Mouse (Mus musculus) neural tube, embryonic 11.5 days (tissue): ENCODE results near the gene Khdc3. TPM values are rescaled to one million over a fixed set of nuclear protein-coding genes. Genes with fewer than 3 reads are reported as not detected.
"Not testable (repeated sequence)": the region's sequence is repeated elsewhere in the genome, so short reads cannot be mapped to it uniquely, and the experiment has no call there.

Source experiments
- ATAC-seq: fragments of 200-750 bp; cut with Nextera tagmentation; 2 replicates; pipeline ENCODE4 v1.8.0; 2017; ENCODE audit warnings: moderate number of reproducible peaks, mild to moderate bottlenecking, moderate TSS enrichment, moderate library complexity; ENCODE audit not compliant: insufficient read depth, low FRiP score, low TSS enrichment
- DNase-seq: peaks from one replicate; pipeline ENCODE4 v3.0.0-alpha.2; 2015; ENCODE audit warnings: low spot score
- H3K27ac ChIP-seq: fragments of 300-500 bp; sonication (generic); 2 replicates; pipeline ENCODE4 v1.5.1; 2014; ENCODE audit warnings: low read depth, mild to moderate bottlenecking, low read length
- H3K27me3 ChIP-seq: fragments of 300-500 bp; sonication (generic); 2 replicates; pipeline ENCODE4 v1.6.1; 2014; ENCODE audit warnings: mild to moderate bottlenecking, low read length, mixed read lengths; ENCODE audit not compliant: control insufficient read depth, insufficient read depth
- H3K36me3 ChIP-seq: fragments of 300-500 bp; sonication (generic); 2 replicates; pipeline ENCODE4 v1.6.1; 2014; ENCODE audit warnings: mild to moderate bottlenecking, low read length, moderate library complexity, mixed read lengths; ENCODE audit not compliant: control insufficient read depth, insufficient read depth
- H3K4me1 ChIP-seq: fragments of 300-500 bp; sonication (generic); 2 replicates; pipeline ENCODE4 v1.6.1; 2014; ENCODE audit warnings: low read length, mixed read lengths; ENCODE audit not compliant: control insufficient read depth, insufficient read depth
- H3K4me2 ChIP-seq: fragments of 300-500 bp; sonication (generic); 2 replicates; pipeline ENCODE4 v1.6.1; 2014; ENCODE audit warnings: low read depth, mild to moderate bottlenecking, moderate library complexity
- H3K4me3 ChIP-seq: fragments of 300-500 bp; sonication (generic); 2 replicates; pipeline ENCODE4 v1.5.1; 2014; ENCODE audit warnings: low read depth, low read length
- H3K9ac ChIP-seq: fragments of 300-500 bp; sonication (generic); 2 replicates; pipeline ENCODE4 v1.6.1; 2014; ENCODE audit warnings: mild to moderate bottlenecking, low read length
- H3K9me3 ChIP-seq: fragments of 300-500 bp; sonication (generic); 2 replicates; pipeline ENCODE4 v1.6.1; 2016; ENCODE audit warnings: low read length; ENCODE audit not compliant: control insufficient read depth
- WGBS: fragments of 180-500 bp; shearing (Covaris S2); extraction: QIAGEN DNeasy Blood & Tissue Kit; methylation state at CpG from one replicate; pipeline ENCODE4 v1.1.7; 2014; 5-methylcytosine and 5-hydroxymethylcytosine counted together
- polyA plus RNA-seq: library from polyadenylated mRNA; unstranded; fragments of >200 nt; fragmentation: Nextera tagmentation; extraction: Ambion mirVana; gene quantifications from 2 replicates; pipeline ENCODE4 v1.2.1, GENCODE M21; 2014

Khdc3 gene
- polyA plus RNA-seq, 1 experiment from 2014 or later: not detected

DNA sequence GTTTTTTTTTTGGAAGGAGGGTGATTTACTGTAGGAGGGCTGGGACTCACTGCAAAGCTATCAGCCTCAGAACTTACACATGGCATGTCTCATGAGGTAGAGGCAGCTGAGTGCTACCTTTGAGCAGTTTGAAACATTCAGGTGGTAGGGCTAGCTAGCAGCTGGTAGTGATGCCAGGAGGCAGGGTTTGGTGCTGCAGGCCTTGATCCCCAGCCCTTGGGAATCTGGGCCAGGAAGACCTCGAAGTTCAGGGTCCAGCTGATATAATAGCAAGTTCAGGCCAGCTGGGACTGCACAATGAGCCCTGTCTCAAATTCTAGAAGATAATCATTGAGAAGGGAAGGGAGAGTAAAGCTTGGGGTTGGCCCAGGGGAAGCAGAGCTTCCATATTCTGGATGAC is 3.5 kb downstream of the Khdc3 start:
- Histone ChIP-seq H3K27ac (no peak overlapping the region), H3K27me3 (peaks cover 4% of the 10 kb centered on the region; the same call in 1 of the 2 replicates), H3K9ac (no peak overlapping the region), H3K9me3 (no peaks in the 10 kb centered on the region), H3K36me3 (no peaks in the 10 kb centered on the region), H3K4me2 (no peak overlapping the region), H3K4me3 (no peak overlapping the region), H3K4me1 (no peaks in the 10 kb centered on the region)
- DNase-seq: no peak
- 62% methylated on average over 1 of the region's 1 CpGs for WGBS
- ATAC-seq: no peak

DNA sequence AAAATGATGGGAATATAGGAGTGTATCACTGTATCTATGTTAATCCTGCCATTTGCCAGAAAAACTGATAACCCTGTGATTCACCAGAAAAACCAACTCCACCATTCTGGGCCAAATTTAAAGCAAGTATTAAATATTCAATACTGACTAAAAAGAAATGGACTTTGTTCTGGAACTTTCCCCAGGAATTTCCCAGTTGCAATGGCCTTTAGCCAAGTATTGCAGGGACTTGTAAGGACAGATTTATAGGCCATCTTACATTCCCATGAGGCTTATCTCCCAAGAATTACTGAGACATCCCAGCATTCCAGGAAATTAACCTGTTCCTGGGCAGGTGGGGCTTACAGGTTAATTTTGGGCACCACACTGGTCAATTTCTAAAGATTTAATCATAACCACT is 4.1 kb downstream of the Khdc3 start:
- Histone ChIP-seq H3K27ac (no peak overlapping the region), H3K4me2 (no peak overlapping the region), H3K4me1 (no peaks in the 10 kb centered on the region), H3K27me3 (peaks cover 4% of the 10 kb centered on the region; the same call in 1 of the 2 replicates), H3K9me3 (no peaks in the 10 kb centered on the region), H3K9ac (no peak overlapping the region), H3K36me3 (no peaks in the 10 kb centered on the region), H3K4me3 (no peak overlapping the region)
- no peak for ATAC-seq
- no peak for DNase-seq

DNA sequence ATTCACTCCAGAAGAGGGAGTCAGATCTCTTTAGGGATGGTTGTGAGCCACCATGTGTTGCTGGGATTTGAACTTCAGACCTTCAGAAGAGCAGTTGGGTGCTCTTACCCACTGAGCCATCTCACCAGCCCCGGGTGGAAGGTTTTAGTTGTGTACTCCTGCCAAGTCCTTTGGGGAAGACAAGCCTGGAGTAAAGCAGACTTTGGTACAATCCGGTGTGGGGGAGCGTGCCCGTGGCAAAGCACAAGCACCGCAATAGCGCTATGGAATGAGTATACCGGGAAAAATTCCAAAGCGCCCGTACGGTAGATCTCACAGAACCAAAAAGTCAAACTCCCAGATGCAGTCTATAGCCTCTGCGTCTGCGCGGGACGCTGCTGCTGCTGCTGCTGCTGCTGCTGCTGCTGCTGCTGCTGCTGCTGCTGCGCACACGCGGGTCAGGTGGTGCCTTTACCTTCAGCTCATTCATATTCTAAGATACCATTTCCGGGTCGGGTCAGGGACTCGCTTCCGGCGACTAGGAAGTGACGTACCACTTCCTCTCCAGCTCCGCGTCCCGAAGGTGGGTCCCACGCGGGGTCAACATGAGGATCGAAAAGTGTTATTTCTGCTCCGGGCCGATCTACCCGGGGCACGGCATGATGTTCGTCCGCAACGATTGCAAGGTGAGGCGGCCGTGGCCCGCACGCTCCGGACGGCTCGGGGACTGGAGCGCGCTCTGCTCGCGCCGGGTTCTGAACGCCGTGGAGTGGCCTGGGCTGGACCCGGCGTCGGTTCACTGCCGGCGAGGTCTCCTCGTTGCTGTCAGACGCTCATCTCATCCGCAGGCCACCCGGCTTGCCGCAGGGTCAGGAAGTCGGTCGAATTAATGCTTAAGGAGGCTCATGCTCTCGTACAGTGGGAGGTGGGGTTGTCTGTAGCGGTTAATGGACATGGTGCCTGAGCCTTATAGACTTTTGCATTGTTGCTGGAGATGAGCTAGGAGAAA is 11.6 kb downstream of the Khdc3 start, which contains the start of gene Rsl24d1:
TSS of gene Rsl24d1 (plus strand) at position 508 of the 988 bp plus-strand sequence.
- WGBS: under 1% methylated on average over 64 of the region's 64 CpGs
- DNase-seq (peak; percentile 86), ATAC-seq (peak; percentile 95)
- peak within 1 kb of the TSS; percentile 76 for H3K9ac ChIP-seq
- H3K36me3 ChIP-seq: peaks cover 5% of the 10 kb centered on the region
- peak within 1 kb of the TSS; percentile 62 for H3K27ac ChIP-seq
- peak within 1 kb of the TSS; percentile 97 for H3K4me3 ChIP-seq
- H3K27me3 ChIP-seq: no peaks in the 10 kb centered on the region
- H3K4me2 ChIP-seq: peak within 1 kb of the TSS; percentile 76
- no peaks in the 10 kb centered on the region for H3K4me1 ChIP-seq
- H3K9me3 ChIP-seq: no peaks in the 10 kb centered on the region

- DNase-seq, H3K9ac ChIP-seq, H3K4me1 ChIP-seq, H3K4me2 ChIP-seq, H3K27ac ChIP-seq, H3K4me3 ChIP-seq, H3K27me3 ChIP-seq, ATAC-seq, H3K9me3 ChIP-seq, H3K36me3 ChIP-seq: not testable (repeated sequence)
- 87% methylated on average over 4 of the region's 6 CpGs for WGBS
Observed at GRCm38 (mm10) chr9:73116704-73117103, 15.1 kb downstream of the Khdc3 start.

DNA sequence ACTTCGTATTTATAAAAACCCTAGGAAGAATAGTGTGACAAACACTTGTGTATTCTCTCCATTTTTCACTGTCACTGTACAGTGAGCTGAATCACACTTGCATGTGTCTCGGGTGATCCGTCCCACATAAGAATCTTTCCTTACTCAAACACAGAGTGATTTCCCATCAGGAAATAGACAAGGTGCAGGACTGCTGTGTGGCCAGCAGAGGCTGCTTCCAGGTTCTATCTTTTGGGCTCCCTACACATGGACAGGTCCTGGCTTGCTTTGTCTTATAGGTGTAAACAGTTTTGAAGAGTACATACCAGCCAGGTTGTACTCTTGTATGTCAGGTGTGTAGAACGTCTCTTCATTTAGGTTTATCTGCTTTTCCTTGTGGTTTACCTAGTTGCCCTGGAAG is 16.4 kb downstream of the Khdc3 start:
- H3K4me1 ChIP-seq: no peaks in the 10 kb centered on the region
- H3K27me3 ChIP-seq: no peaks in the 10 kb centered on the region
- H3K36me3 ChIP-seq: peaks cover 5% of the 10 kb centered on the region
- WGBS: 90% methylated on average over 4 of the region's 4 CpGs
- no peaks in the 10 kb centered on the region for H3K9me3 ChIP-seq
- ATAC-seq (no peak), DNase-seq (no peak)
- no peak overlapping the region for H3K4me3 ChIP-seq
- H3K9ac ChIP-seq: no peak overlapping the region
- H3K27ac ChIP-seq: no peak overlapping the region
- no peak overlapping the region for H3K4me2 ChIP-seq

DNA sequence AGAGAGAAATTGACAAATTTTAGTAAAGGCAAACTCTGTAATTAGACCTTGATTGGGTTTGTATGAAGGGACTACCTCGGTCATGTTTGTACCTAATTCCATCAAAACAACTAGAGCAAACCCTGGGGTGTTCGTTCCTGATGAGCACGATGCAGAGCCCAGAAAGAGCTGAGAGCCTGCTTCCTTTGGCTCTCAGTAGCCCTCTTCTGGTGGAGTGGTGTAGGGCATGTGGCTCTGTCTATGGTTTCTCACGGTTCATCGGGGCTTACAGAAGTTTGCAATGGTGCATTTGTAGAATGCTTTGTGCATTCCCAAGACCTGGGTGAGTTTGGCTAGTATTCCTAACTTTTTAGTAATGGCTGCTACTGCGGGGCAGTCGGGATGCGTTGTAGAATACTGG is 20.1 kb downstream of the Khdc3 start:
- no peak overlapping the region for H3K9ac ChIP-seq
- no peak overlapping the region for H3K4me3 ChIP-seq
- no peak for DNase-seq
- no peaks in the 10 kb centered on the region for H3K4me1 ChIP-seq
- H3K4me2 ChIP-seq: no peak overlapping the region
- WGBS: 83% methylated on average over 8 of the region's 8 CpGs
- no peak for ATAC-seq
- no peak overlapping the region for H3K27ac ChIP-seq
- no peaks in the 10 kb centered on the region for H3K27me3 ChIP-seq
- peaks cover 15% of the 10 kb centered on the region for H3K36me3 ChIP-seq
- H3K9me3 ChIP-seq: no peaks in the 10 kb centered on the region

DNA sequence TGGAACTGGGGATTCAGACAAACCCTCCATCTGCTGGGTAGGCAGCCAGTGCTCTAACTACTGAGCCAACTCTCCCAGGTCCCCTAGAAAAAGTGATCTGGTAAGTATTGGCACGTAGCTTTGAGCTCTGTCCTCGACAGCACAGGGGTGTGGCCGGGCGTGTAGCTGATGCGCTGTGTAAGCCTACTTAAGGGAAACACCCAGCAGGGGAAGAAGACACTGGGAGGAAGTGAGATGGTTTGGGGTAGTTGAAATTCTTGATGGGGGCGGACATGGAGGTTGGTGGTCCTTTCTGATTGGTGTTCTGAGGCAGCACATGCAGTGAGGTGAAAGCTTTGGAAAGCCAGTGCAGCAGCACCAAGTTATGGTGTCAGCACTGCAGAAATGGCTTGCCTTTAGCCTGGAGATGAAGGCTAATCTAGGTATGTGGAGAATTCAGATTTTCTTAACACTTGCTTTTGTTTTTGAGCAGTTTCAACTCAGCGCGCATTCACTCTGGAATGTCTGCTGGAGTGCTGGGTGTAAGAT is 23.5 kb downstream of the Khdc3 start:
- no peaks in the 10 kb centered on the region for H3K27me3 ChIP-seq
- peaks cover 18% of the 10 kb centered on the region for H3K36me3 ChIP-seq

GRCm38 (mm10) chr9:73127457-73127856 is 25.8 kb downstream of the Khdc3 start:
- Histone ChIP-seq H3K4me1 (no peaks in the 10 kb centered on the region), H3K36me3 (peaks cover 18% of the 10 kb centered on the region), H3K9me3 (no peaks in the 10 kb centered on the region), H3K9ac (no peak overlapping the region), H3K27me3 (no peaks in the 10 kb centered on the region), H3K27ac (no peak overlapping the region), H3K4me2 (no peak overlapping the region), H3K4me3 (no peak overlapping the region)
- WGBS: 86% methylated on average over 2 of the region's 2 CpGs
- no peak for ATAC-seq
- DNase-seq: no peak

More for the DNA sequence above, 23.5 kb downstream of the Khdc3 start:
- Histone ChIP-seq H3K27ac (no peak overlapping the region), H3K9ac (no peak overlapping the region), H3K9me3 (no peaks in the 10 kb centered on the region), H3K4me3 (no peak overlapping the region), H3K4me1 (no peaks in the 10 kb centered on the region), H3K4me2 (no peak overlapping the region)
- ATAC-seq (no peak), DNase-seq (no peak)
- WGBS: 93% methylated on average over 8 of the region's 8 CpGs

GRCm38 (mm10) chr9:73129875-73130274 is 28.2 kb downstream of the Khdc3 start:
- no peak overlapping the region for H3K4me2 ChIP-seq
- no peak overlapping the region for H3K9ac ChIP-seq
- peaks cover 13% of the 10 kb centered on the region for H3K36me3 ChIP-seq
- H3K9me3 ChIP-seq: no peaks in the 10 kb centered on the region
- H3K4me1 ChIP-seq: no peaks in the 10 kb centered on the region
- H3K27ac ChIP-seq: no peak overlapping the region
- H3K27me3 ChIP-seq: no peaks in the 10 kb centered on the region
- WGBS: 73% methylated on average over 8 of the region's 8 CpGs
- ATAC-seq (no peak), DNase-seq (no peak)
- no peak overlapping the region for H3K4me3 ChIP-seq
